Mouse (Mus musculus): ENCODE measurements around the gene Mrpl20. TPM values are rescaled to one million over a fixed set of nuclear protein-coding genes. Genes with fewer than 3 reads are reported as not detected.

The Mrpl20 gene
- polyA plus RNA-seq, 1 experiment from 2014 or later, result 193 TPM

GRCm38 (mm10) chr4:155838187-155839153 lies 35.8 kb downstream of the Mrpl20 start:
- no peaks in the 10 kb centered on the region for H3K27me3 ChIP-seq
- peaks cover 56% of the 10 kb centered on the region for H3K4me1 ChIP-seq
- peak; percentile 50; the same call in 1 of the 2 replicates for ATAC-seq (ENCODE audit: borderline replicate concordance, extremely low read depth, low FRiP score, low TSS enrichment)
- peak overlapping the region; percentile 95 for H3K27ac ChIP-seq
- peak overlapping the region; percentile 86 for H3K4me2 ChIP-seq
- WGBS, result 24% methylated on average over 8 of the region's 8 CpGs
- no peaks in the 10 kb centered on the region for H3K9me3 ChIP-seq
- H3K36me3 ChIP-seq, result peaks cover 12% of the 10 kb centered on the region
- H3K9ac ChIP-seq, result peak overlapping the region; percentile 20; the same call in 1 of the 2 replicates
- H3K4me3 ChIP-seq, result peak overlapping the region; percentile 60; the same call in 1 of the 2 replicates

GRCm38 (mm10) chr4:155839483-155839910 lies 36.8 kb downstream of the Mrpl20 start, which contains the start of gene Mxra8:
Mxra8 (plus strand) TSS chr4:155839680.
- Histone ChIP-seq H3K27me3 (no peaks in the 10 kb centered on the region), H3K4me3 (peak within 1 kb of the TSS; percentile 60), H3K4me1 (peaks cover 47% of the 10 kb centered on the region), H3K9ac (peak within 1 kb of the TSS; percentile 65), H3K27ac (peak within 1 kb of the TSS; percentile 95), H3K4me2 (peak within 1 kb of the TSS; percentile 86), H3K9me3 (no peaks in the 10 kb centered on the region), H3K36me3 (peaks cover 12% of the 10 kb centered on the region)
- WGBS, result 3% methylated on average over 16 of the region's 16 CpGs
- ATAC-seq (ENCODE audit: borderline replicate concordance, extremely low read depth, low FRiP score, low TSS enrichment), result peak; percentile 94

GRCm38 (mm10) chr4:155840076-155841002 lies 37.7 kb downstream of the Mrpl20 start:
- Histone ChIP-seq H3K9ac (peak overlapping the region; percentile 65), H3K9me3 (no peaks in the 10 kb centered on the region), H3K4me3 (peak overlapping the region; percentile 60), H3K36me3 (peaks cover 12% of the 10 kb centered on the region), H3K4me1 (peaks cover 47% of the 10 kb centered on the region), H3K27ac (peak overlapping the region; percentile 95), H3K4me2 (peak overlapping the region; percentile 86), H3K27me3 (no peaks in the 10 kb centered on the region)
- no peak for ATAC-seq (ENCODE audit: borderline replicate concordance, extremely low read depth, low FRiP score, low TSS enrichment)
- WGBS, result 8% methylated on average over 8 of the region's 8 CpGs

- WGBS, result 1% methylated on average over 32 of the region's 32 CpGs
- H3K9me3 ChIP-seq, result no peaks in the 10 kb centered on the region
Measured at GRCm38 (mm10) chr4:155841003-155841454, 38.4 kb downstream of the Mrpl20 start.

GRCm38 (mm10) chr4:155841651-155842270 lies 39.1 kb downstream of the Mrpl20 start:
- WGBS, result 38% methylated on average over 38 of the region's 38 CpGs
- no peaks in the 10 kb centered on the region for H3K27me3 ChIP-seq
- H3K9ac ChIP-seq, result no peak overlapping the region
- no peak for ATAC-seq (ENCODE audit: borderline replicate concordance, extremely low read depth, low FRiP score, low TSS enrichment)
- peak overlapping the region; percentile 86 for H3K4me2 ChIP-seq
- peaks cover 12% of the 10 kb centered on the region for H3K36me3 ChIP-seq
- H3K4me1 ChIP-seq, result peaks cover 52% of the 10 kb centered on the region
- no peaks in the 10 kb centered on the region for H3K9me3 ChIP-seq
- H3K4me3 ChIP-seq, result peak overlapping the region; percentile 60
- H3K27ac ChIP-seq, result no peak overlapping the region

More at GRCm38 (mm10) chr4:155841003-155841454, 38.4 kb downstream of the Mrpl20 start:
- Histone ChIP-seq H3K27ac (peak overlapping the region; percentile 95; the same call in 1 of the 2 replicates), H3K4me3 (peak overlapping the region; percentile 60), H3K9ac (peak overlapping the region; percentile 65), H3K27me3 (no peaks in the 10 kb centered on the region), H3K36me3 (peaks cover 12% of the 10 kb centered on the region), H3K4me1 (peaks cover 47% of the 10 kb centered on the region), H3K4me2 (peak overlapping the region; percentile 86)
- peak; percentile 14 for ATAC-seq (ENCODE audit: borderline replicate concordance, extremely low read depth, low FRiP score, low TSS enrichment)

GRCm38 (mm10) chr4:155843231-155843630 lies 40.6 kb downstream of the Mrpl20 start:
- Histone ChIP-seq H3K27me3 (no peaks in the 10 kb centered on the region), H3K27ac (no peak overlapping the region), H3K9me3 (no peaks in the 10 kb centered on the region), H3K4me3 (no peak overlapping the region), H3K4me1 (peaks cover 44% of the 10 kb centered on the region), H3K4me2 (no peak overlapping the region), H3K9ac (no peak overlapping the region), H3K36me3 (peaks cover 12% of the 10 kb centered on the region)
- WGBS, result 94% methylated on average over 5 of the region's 5 CpGs
- ATAC-seq (ENCODE audit: borderline replicate concordance, extremely low read depth, low FRiP score, low TSS enrichment), result no peak

- Histone ChIP-seq H3K9me3 (no peaks in the 10 kb centered on the region), H3K27ac (peak within 1 kb of the TSS; percentile 75), H3K4me2 (peak within 1 kb of the TSS; percentile 96), H3K27me3 (no peaks in the 10 kb centered on the region), H3K4me1 (peaks cover 32% of the 10 kb centered on the region), H3K36me3 (peaks cover 12% of the 10 kb centered on the region), H3K4me3 (peak within 1 kb of the TSS; percentile 93), H3K9ac (peak within 1 kb of the TSS; percentile 83)
- ATAC-seq (ENCODE audit: borderline replicate concordance, extremely low read depth, low FRiP score, low TSS enrichment), result peak; percentile 92
- WGBS, result 2% methylated on average over 34 of the region's 65 CpGs
Measured at GRCm38 (mm10) chr4:155846871-155847578, 44.3 kb downstream of the Mrpl20 start, which contains the start of gene Dvl1. Dvl1 (plus strand) TSS chr4:155847402.

- Histone ChIP-seq H3K4me3 (peak overlapping the region; percentile 93), H3K27ac (peak overlapping the region; percentile 75), H3K4me2 (peak overlapping the region; percentile 96), H3K27me3 (no peaks in the 10 kb centered on the region), H3K9me3 (no peaks in the 10 kb centered on the region), H3K9ac (peak overlapping the region; percentile 83), H3K4me1 (peaks cover 32% of the 10 kb centered on the region), H3K36me3 (peaks cover 6% of the 10 kb centered on the region)
- under 1% methylated on average over 62 of the region's 69 CpGs for WGBS
- ATAC-seq (ENCODE audit: borderline replicate concordance, extremely low read depth, low FRiP score, low TSS enrichment), result peak; percentile 74
Measured at GRCm38 (mm10) chr4:155847591-155848352, 45.1 kb downstream of the Mrpl20 start.

- H3K4me1 ChIP-seq, result peaks cover 32% of the 10 kb centered on the region
- H3K27me3 ChIP-seq, result no peaks in the 10 kb centered on the region
- H3K4me3 ChIP-seq, result peak overlapping the region; percentile 93
- 57% methylated on average over 7 of the region's 7 CpGs for WGBS
- no peak for ATAC-seq (ENCODE audit: borderline replicate concordance, extremely low read depth, low FRiP score, low TSS enrichment)
- H3K9me3 ChIP-seq, result no peaks in the 10 kb centered on the region
- H3K36me3 ChIP-seq, result no peaks in the 10 kb centered on the region
- H3K27ac ChIP-seq, result no peak overlapping the region
- peak overlapping the region; percentile 96 for H3K4me2 ChIP-seq
- H3K9ac ChIP-seq, result peak overlapping the region; percentile 83
Measured at GRCm38 (mm10) chr4:155848434-155849095, 45.9 kb downstream of the Mrpl20 start.

Data from lung, embryonic 15.5 days (tissue).